In the genomic region with DNA sequence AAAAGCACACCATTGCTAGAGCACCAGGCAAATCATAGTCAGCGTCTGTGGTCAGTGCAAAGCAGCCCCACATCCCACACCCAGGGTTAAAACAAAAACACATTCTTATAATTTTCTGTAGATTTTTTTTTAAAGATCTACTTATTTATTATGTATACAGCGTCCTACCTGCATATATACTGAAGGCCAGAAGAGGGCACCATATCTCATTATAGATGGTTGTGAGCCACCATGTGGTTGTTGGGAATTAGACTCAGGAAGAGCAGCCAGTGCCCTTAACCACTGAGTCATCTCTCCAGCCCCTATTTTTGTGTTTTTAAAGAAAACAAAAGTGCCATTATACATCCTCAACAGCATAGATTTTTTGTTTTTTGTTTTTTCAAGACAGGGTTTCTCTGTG, we compare ENCODE assay signal across 10 mouse cellular contexts. TPM values are rescaled to one million over a fixed set of nuclear protein-coding genes. Genes with fewer than 3 reads are reported as not detected.
DNase-seq lines count a peak whose midpoint lies in the region; ATAC-seq lines count a peak whose summit lies in the region.
"Had no signal": no experiment of that assay in that cellular context is flagged by ENCODE, and none has a peak within 500 bp of the region (broad histone marks: within the 10 kb centered on the region; RNA-seq: fewer than 3 reads in every experiment).

No protein-coding gene starts in this region.

- ATAC-seq in hindbrain, embryonic 16.5 days: no peak
- ATAC-seq in erythroblast, adult 5-6 weeks (replicated peaks; ENCODE audit: low FRiP score, poor library complexity, severe bottlenecking): no peak
- ATAC-seq in activated CD4-positive, CD25-positive, alpha-beta regulatory T cell, adult 4 months: no peak

- peaks cover 24% of the 10 kb centered on the region for H3K4me1 ChIP-seq in hindbrain, embryonic 10.5 days (replicated peaks)
- peaks cover 13% of the 10 kb centered on the region for H3K4me1 ChIP-seq in hindbrain, embryonic 16.5 days (ENCODE audit: control insufficient read depth, insufficient read depth, low read depth, low read length)

- no peaks in the 10 kb centered on the region for H3K9me3 ChIP-seq in hindbrain, embryonic 10.5 days
- H3K9me3 ChIP-seq in hindbrain, embryonic 16.5 days (ENCODE audit: control insufficient read depth, low read length): no peaks in the 10 kb centered on the region
- H3K9me3 ChIP-seq: embryonic facial prominence, embryonic 12.5 days; limb, embryonic 13.5 days had no signal

- no peaks in the 10 kb centered on the region for H3K36me3 ChIP-seq in hindbrain, embryonic 10.5 days
- no peaks in the 10 kb centered on the region for H3K36me3 ChIP-seq in hindbrain, embryonic 16.5 days (ENCODE audit: control insufficient read depth, insufficient read depth, low read length)
- H3K36me3 ChIP-seq: embryonic facial prominence, embryonic 12.5 days; limb, embryonic 13.5 days had no signal

- H3K9ac ChIP-seq in hindbrain, embryonic 16.5 days (ENCODE audit: low read depth, low read length): no peak overlapping the region
- H3K9ac ChIP-seq: embryonic facial prominence, embryonic 12.5 days; limb, embryonic 13.5 days had no signal

- no peak overlapping the region for H3K4me2 ChIP-seq in hindbrain, embryonic 16.5 days (ENCODE audit: low read length)
- H3K4me2 ChIP-seq: embryonic facial prominence, embryonic 12.5 days; limb, embryonic 13.5 days had no signal

- no peak overlapping the region for H3K4me3 ChIP-seq in hindbrain, embryonic 10.5 days
- H3K4me3 ChIP-seq in hindbrain, embryonic 16.5 days (ENCODE audit: low read length): no peak overlapping the region
- H3K4me3 ChIP-seq: embryonic facial prominence, embryonic 12.5 days; limb, embryonic 13.5 days had no signal

- H3K27me3 ChIP-seq in hindbrain, embryonic 10.5 days (ENCODE audit: insufficient read depth, poor library complexity, severe bottlenecking): no peaks in the 10 kb centered on the region
- H3K27me3 ChIP-seq in hindbrain, embryonic 16.5 days (replicated peaks; ENCODE audit: control insufficient read depth, insufficient read depth, low read length): no peaks in the 10 kb centered on the region
- H3K27me3 ChIP-seq: embryonic facial prominence, embryonic 12.5 days; limb, embryonic 13.5 days had no signal

- 31% methylated on average over 2 of the region's 2 CpGs for WGBS in hindbrain, embryonic 10.5 days
- WGBS in hindbrain, embryonic 16.5 days: 31% methylated on average over 2 of the region's 2 CpGs

- H3K27ac ChIP-seq in hindbrain, embryonic 10.5 days: no peak overlapping the region
- no peak overlapping the region for H3K27ac ChIP-seq in hindbrain, embryonic 16.5 days (ENCODE audit: low read depth, low read length)
- H3K27ac ChIP-seq: embryonic facial prominence, embryonic 12.5 days; limb, embryonic 13.5 days had no signal

- DNase-seq in hindbrain, embryonic 10.5 days (ENCODE audit: low spot score): peak; percentile 14
- peak; percentile 57 for DNase-seq in thymus, postnatal 0 days (ENCODE audit: low spot score)
- DNase-seq in thymus, postnatal 36 days: no peak
- peak; percentile 72 for DNase-seq in embryo, embryonic 10.5 days (ENCODE audit: low spot score)
- DNase-seq in skeletal muscle tissue, adult 2 months (ENCODE audit: low read depth, low spot score): peak; percentile 40

RNA-seq across cellular contexts. Expression of a gene that starts 4.4 kb away (rescaled TPM):
- polyA plus RNA-seq in hindbrain, embryonic 10.5 days (2016; fragmentation: Nextera tagmentation; extraction: Ambion mirVana): 6.5 and 8.7 TPM in 2 replicates
- 10.4 and 11.3 TPM in 2 replicates for polyA plus RNA-seq in hindbrain, embryonic 16.5 days (2015; fragmentation: Nextera tagmentation; extraction: Ambion mirVana)
- polyA plus RNA-seq in thymus, postnatal 0 days (2015; fragmentation: Nextera tagmentation; extraction: Ambion mirVana): 5.6 and 9.6 TPM in 2 replicates
- total RNA-seq in erythroblast, adult 5-6 weeks (2015; ENCODE audit: low replicate concordance): 10.2 and 10.4 TPM in 2 replicates
- total RNA-seq in erythroblast, adult 5-6 weeks (2017; ENCODE audit: low replicate concordance): 12.8 and 17.0 TPM in 2 replicates
- 10 to 100 TPM; 14.5 to 15.2 TPM for polyA plus RNA-seq in activated CD4-positive, CD25-positive, alpha-beta regulatory T cell, adult 4 months (2017; shearing (Covaris generic))

RNA-seq across cellular contexts. Expression of a gene that starts 4.8 kb away (rescaled TPM):
- 6.9 and 10.2 TPM in 2 replicates for polyA plus RNA-seq in hindbrain, embryonic 10.5 days (2016; fragmentation: Nextera tagmentation; extraction: Ambion mirVana)
- polyA plus RNA-seq in hindbrain, embryonic 16.5 days (2015; fragmentation: Nextera tagmentation; extraction: Ambion mirVana): 8.8 and 10.0 TPM in 2 replicates
- 4.9 and 5.7 TPM in 2 replicates for polyA plus RNA-seq in thymus, postnatal 0 days (2015; fragmentation: Nextera tagmentation; extraction: Ambion mirVana)
- 20.0 and 20.3 TPM in 2 replicates for total RNA-seq in erythroblast, adult 5-6 weeks (2015; ENCODE audit: low replicate concordance)
- total RNA-seq in erythroblast, adult 5-6 weeks (2017; ENCODE audit: low replicate concordance): 8.6 and 9.9 TPM in 2 replicates
- 1 to 10 TPM; 6.8 to 6.9 TPM for polyA plus RNA-seq in activated CD4-positive, CD25-positive, alpha-beta regulatory T cell, adult 4 months (2017; shearing (Covaris generic))

RNA-seq across cellular contexts. Expression of a gene that starts 35.3 kb away (rescaled TPM):
- polyA plus RNA-seq in hindbrain, embryonic 10.5 days (2016; fragmentation: Nextera tagmentation; extraction: Ambion mirVana): 37.6 and 41.5 TPM in 2 replicates
- polyA plus RNA-seq in hindbrain, embryonic 16.5 days (2015; fragmentation: Nextera tagmentation; extraction: Ambion mirVana): 31.3 and 32.2 TPM in 2 replicates
- polyA plus RNA-seq in thymus, postnatal 0 days (2015; fragmentation: Nextera tagmentation; extraction: Ambion mirVana): 28.8 and 29.5 TPM in 2 replicates
- total RNA-seq in erythroblast, adult 5-6 weeks (2015; ENCODE audit: low replicate concordance): 7.9 TPM in 1 of 2 replicates, not detected in the other
- total RNA-seq in erythroblast, adult 5-6 weeks (2017; ENCODE audit: low replicate concordance): 0.85 and 2.9 TPM in 2 replicates
- 10 to 100 TPM; 31.6 to 32.4 TPM for polyA plus RNA-seq in activated CD4-positive, CD25-positive, alpha-beta regulatory T cell, adult 4 months (2017; shearing (Covaris generic))

RNA-seq across cellular contexts. Expression of a gene that starts 42.5 kb away (rescaled TPM):
- polyA plus RNA-seq in hindbrain, embryonic 10.5 days (2016; fragmentation: Nextera tagmentation; extraction: Ambion mirVana): 15.9 and 17.5 TPM in 2 replicates
- polyA plus RNA-seq in hindbrain, embryonic 16.5 days (2015; fragmentation: Nextera tagmentation; extraction: Ambion mirVana): 24.0 and 29.2 TPM in 2 replicates
- polyA plus RNA-seq in thymus, postnatal 0 days (2015; fragmentation: Nextera tagmentation; extraction: Ambion mirVana): 22.6 and 23.5 TPM in 2 replicates
- total RNA-seq in erythroblast, adult 5-6 weeks (2015; ENCODE audit: low replicate concordance): 2.7 TPM in 1 of 2 replicates, not detected in the other
- total RNA-seq in erythroblast, adult 5-6 weeks (2017; ENCODE audit: low replicate concordance): 2.2 and 3.0 TPM in 2 replicates
- 1 to 10 TPM; 2.6 to 3.3 TPM for polyA plus RNA-seq in activated CD4-positive, CD25-positive, alpha-beta regulatory T cell, adult 4 months (2017; shearing (Covaris generic))

RNA-seq across cellular contexts. Expression of a gene that starts 49.5 kb away (rescaled TPM):
- polyA plus RNA-seq in hindbrain, embryonic 10.5 days (2016; fragmentation: Nextera tagmentation; extraction: Ambion mirVana): 79.7 and 87.6 TPM in 2 replicates
- 71.2 and 72.4 TPM in 2 replicates for polyA plus RNA-seq in hindbrain, embryonic 16.5 days (2015; fragmentation: Nextera tagmentation; extraction: Ambion mirVana)
- 44.8 and 46.0 TPM in 2 replicates for polyA plus RNA-seq in thymus, postnatal 0 days (2015; fragmentation: Nextera tagmentation; extraction: Ambion mirVana)
- total RNA-seq in erythroblast, adult 5-6 weeks (2015; ENCODE audit: low replicate concordance): 0.58 and 6.7 TPM in 2 replicates
- 5.2 and 8.7 TPM in 2 replicates for total RNA-seq in erythroblast, adult 5-6 weeks (2017; ENCODE audit: low replicate concordance)
- 10 to 100 TPM; 32.0 to 33.8 TPM for polyA plus RNA-seq in activated CD4-positive, CD25-positive, alpha-beta regulatory T cell, adult 4 months (2017; shearing (Covaris generic))

Comparison
In these comparisons a context has a peak if more than half of its experiments do, and no peak if none do; other contexts are left out.
1. DNase-seq: peak in hindbrain, embryonic 10.5 days (single experiment), thymus, postnatal 0 days (single experiment), embryo, embryonic 10.5 days (single experiment) and skeletal muscle tissue, adult 2 months (single experiment); none in thymus, postnatal 36 days (0 of 2).